Mouse (Mus musculus): Measurements from ENCODE around the gene Thtpa. TPM values are rescaled to one million over a fixed set of nuclear protein-coding genes. Genes with fewer than 3 reads are reported as not detected.

Gene Thtpa
- polyA plus RNA-seq, 1 experiment: 13.8 TPM

DNA sequence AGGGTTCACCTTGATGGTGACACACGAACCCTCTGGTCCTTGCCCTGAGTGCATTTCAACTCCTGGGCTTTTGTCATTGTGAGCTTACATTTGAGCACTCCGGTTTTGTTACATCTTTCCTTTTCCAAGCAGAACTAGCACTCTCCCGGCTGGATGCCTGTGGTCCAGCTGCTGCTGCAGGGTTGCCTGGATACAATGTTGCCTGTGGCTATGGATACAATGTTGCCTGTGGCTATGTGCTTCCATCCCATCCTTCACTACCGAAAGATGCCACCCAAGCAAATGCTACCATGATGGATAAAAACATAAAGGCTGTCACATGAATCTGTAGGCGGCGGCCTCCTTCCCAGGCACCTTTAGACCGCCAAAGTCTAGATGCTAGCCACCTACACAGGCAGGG, 31.9 kb downstream of the Thtpa start:
- TF ChIP-seq CTCF (IDR thresholded peaks at IDR 0.05; ENCODE audit: borderline replicate concordance, insufficient read depth, low read depth, low read length): no peak
- no peak for TF ChIP-seq POLR2A (IDR thresholded peaks at IDR 0.05; ENCODE audit: borderline replicate concordance, insufficient read depth, low read length)
- peak in 1 of 2 experiments; percentile 8 for DNase-seq
- Histone ChIP-seq H3K27ac (ENCODE audit: insufficient read depth, low read length) (no peak overlapping the region), H3K4me3 (replicated peaks; ENCODE audit: insufficient read depth, low read depth, low read length) (no peak overlapping the region), H3K4me1 (ENCODE audit: control insufficient read depth, insufficient read depth, low read length) (no peaks in the 10 kb centered on the region; the same call in 1 of the 2 replicates), H3K27me3 (ENCODE audit: control insufficient read depth, insufficient read depth, low read length) (no peaks in the 10 kb centered on the region)
- WGBS: 70% methylated on average over 7 of the region's 7 CpGs

DNA sequence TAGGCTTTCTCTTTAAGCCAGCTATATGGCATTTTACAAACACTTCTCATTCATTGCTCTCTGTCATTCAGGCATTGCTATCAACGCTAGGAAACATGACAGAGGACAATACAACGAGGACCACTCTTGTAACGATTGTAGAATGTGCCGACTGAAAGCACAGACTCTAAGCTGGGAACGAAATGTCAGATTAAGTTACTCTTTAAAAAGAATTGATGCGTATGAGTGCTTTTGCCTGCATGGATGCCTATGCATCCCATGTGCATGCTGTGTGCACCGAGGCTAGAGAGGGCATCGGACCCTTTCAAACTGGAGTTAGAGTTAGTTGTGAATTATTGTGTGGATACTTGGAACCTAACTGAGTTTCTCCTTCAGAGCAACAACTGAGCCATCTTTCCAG, 41.1 kb downstream of the Thtpa start:
- no peak for DNase-seq
- no peaks in the 10 kb centered on the region for H3K4me1 ChIP-seq (ENCODE audit: control insufficient read depth, insufficient read depth, low read length)
- TF ChIP-seq POLR2A (IDR thresholded peaks at IDR 0.05; ENCODE audit: borderline replicate concordance, insufficient read depth, low read length) (no peak), CTCF (IDR thresholded peaks at IDR 0.05; ENCODE audit: borderline replicate concordance, insufficient read depth, low read depth, low read length) (no peak)
- 72% methylated on average over 8 of the region's 8 CpGs for WGBS
- no peaks in the 10 kb centered on the region for H3K27me3 ChIP-seq (ENCODE audit: control insufficient read depth, insufficient read depth, low read length)
- H3K27ac ChIP-seq (ENCODE audit: insufficient read depth, low read length): no peak overlapping the region
- no peak overlapping the region for H3K4me3 ChIP-seq (replicated peaks; ENCODE audit: insufficient read depth, low read depth, low read length)

DNA sequence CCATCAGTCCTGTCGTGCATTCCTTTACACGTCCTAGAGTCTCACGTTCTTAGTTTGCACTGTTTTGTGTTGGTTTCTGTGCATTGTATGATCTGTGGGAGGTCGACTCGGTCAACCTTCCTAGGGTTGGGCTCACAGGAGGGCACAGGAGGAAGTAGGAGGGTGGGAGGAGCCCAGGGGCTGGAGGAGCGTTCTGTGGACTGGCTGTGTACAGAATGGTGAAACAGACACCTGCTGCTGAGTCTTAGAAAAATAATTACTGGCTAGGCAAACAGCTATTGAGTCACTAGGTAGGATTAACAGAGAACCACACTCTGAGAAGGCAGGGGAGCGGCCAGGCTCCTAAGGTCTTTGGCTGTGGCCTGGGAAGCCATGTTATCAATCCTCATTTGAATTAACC, 44.7 kb downstream of the Thtpa start:
- Histone ChIP-seq H3K4me1 (ENCODE audit: control insufficient read depth, insufficient read depth, low read length) (no peaks in the 10 kb centered on the region), H3K4me3 (replicated peaks; ENCODE audit: insufficient read depth, low read depth, low read length) (no peak overlapping the region), H3K27ac (ENCODE audit: insufficient read depth, low read length) (no peak overlapping the region), H3K27me3 (ENCODE audit: control insufficient read depth, insufficient read depth, low read length) (no peaks in the 10 kb centered on the region)
- no peak for DNase-seq
- 65% methylated on average over 7 of the region's 7 CpGs for WGBS
- TF ChIP-seq POLR2A (IDR thresholded peaks at IDR 0.05; ENCODE audit: borderline replicate concordance, insufficient read depth, low read length) (no peak), CTCF (IDR thresholded peaks at IDR 0.05; ENCODE audit: borderline replicate concordance, insufficient read depth, low read depth, low read length) (no peak)

DNA sequence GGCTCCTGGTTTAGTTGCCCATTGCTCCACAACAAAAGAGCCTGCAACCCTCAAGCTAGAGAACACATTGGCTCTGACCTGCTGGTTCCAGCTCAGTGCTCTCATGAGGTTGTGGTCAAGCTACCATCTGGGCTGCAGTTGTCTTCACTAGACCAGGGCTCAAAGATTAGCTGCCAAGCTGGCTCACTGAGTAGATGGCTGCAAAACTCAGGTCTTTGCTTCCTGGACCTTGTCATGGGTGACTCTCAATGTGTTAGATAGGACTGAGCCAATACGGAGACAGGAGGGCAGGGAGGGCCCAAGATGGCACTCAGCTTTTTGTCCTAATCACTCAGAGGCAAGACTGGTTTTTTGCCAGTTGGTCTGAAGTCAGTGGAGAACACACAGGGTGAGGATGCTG, 51.7 kb downstream of the Thtpa start:
- Histone ChIP-seq H3K27me3 (ENCODE audit: control insufficient read depth, insufficient read depth, low read length) (no peaks in the 10 kb centered on the region), H3K4me3 (replicated peaks; ENCODE audit: insufficient read depth, low read depth, low read length) (no peak overlapping the region), H3K27ac (ENCODE audit: insufficient read depth, low read length) (no peak overlapping the region), H3K4me1 (ENCODE audit: control insufficient read depth, insufficient read depth, low read length) (peaks cover 3% of the 10 kb centered on the region; the same call in 1 of the 2 replicates)
- DNase-seq: no peak
- WGBS: 91% methylated on average over 1 of the region's 1 CpGs
- TF ChIP-seq POLR2A (IDR thresholded peaks at IDR 0.05; ENCODE audit: borderline replicate concordance, insufficient read depth, low read length) (no peak), CTCF (IDR thresholded peaks at IDR 0.05; ENCODE audit: borderline replicate concordance, insufficient read depth, low read depth, low read length) (no peak)

DNA sequence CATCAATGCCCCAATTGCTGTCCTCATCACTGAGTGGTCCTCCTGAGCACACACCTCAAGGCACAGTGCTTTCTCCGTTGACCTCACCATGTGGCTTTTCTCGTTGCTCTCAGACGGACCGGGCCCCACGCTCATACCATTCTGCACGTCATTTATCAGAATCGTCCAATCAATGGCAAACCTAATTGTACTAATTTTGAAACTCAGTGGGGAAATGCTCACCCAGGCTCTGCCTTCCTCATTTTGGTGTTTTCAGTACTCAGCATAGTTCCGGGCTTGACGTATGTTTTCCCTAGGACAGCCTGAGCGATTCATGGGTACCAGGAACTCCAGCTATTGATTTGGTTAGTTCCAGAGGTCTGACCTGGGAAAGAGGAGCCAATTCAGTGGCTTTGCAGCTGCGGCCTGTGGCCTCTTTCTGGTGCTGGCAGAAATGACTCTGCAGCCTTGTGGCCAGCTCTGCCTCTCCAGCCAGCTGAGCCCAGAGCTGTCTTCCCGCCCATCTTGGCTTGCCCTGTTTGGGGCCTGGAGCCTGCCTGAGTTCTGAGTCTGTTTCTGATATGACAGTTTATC, 52.3 kb downstream of the Thtpa start:
- no peak overlapping the region for H3K27ac ChIP-seq (ENCODE audit: insufficient read depth, low read length)

DNA sequence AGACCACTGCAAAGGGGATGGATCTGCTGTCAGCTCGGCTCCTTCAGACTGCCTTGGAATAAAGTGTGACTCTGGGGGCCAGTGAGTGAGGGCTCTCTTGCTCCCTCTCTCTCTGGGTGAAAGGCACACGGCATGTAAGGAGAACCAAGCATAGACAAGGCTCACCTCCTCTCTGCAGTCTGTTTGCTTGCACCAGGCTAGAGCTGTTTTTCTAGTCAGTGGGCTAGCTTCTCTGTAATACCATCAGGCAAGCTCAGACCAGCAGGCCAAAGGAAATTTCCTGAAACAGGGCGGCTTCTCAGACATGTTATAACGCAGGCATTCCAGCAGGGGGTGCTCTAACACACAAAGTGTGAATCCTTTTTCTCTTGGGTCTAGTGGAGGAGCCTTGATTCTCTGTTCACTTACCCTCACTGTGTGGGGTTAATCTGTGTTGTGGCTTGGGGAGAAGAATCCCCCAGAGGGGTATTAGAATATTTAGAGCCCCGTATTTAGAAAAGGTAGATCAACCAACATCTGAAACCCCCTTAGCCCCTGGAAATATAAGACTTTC, 53.9 kb downstream of the Thtpa start:
- DNase-seq: peak; percentile 81 to 82
- Histone ChIP-seq H3K4me1 (ENCODE audit: control insufficient read depth, insufficient read depth, low read length) (peaks cover 3% of the 10 kb centered on the region; the same call in 1 of the 2 replicates), H3K27me3 (ENCODE audit: control insufficient read depth, insufficient read depth, low read length) (no peaks in the 10 kb centered on the region), H3K4me3 (replicated peaks; ENCODE audit: insufficient read depth, low read depth, low read length) (no peak overlapping the region), H3K27ac (ENCODE audit: insufficient read depth, low read length) (no peak overlapping the region)
- TF ChIP-seq CTCF (IDR thresholded peaks at IDR 0.05; ENCODE audit: borderline replicate concordance, insufficient read depth, low read depth, low read length): peak; percentile 80
- no peak for TF ChIP-seq POLR2A (IDR thresholded peaks at IDR 0.05; ENCODE audit: borderline replicate concordance, insufficient read depth, low read length)
- 23% methylated on average over 5 of the region's 5 CpGs for WGBS

More for the DNA sequence above, 52.3 kb downstream of the Thtpa start:
- WGBS: 80% methylated on average over 12 of the region's 12 CpGs
- H3K27me3 ChIP-seq (ENCODE audit: control insufficient read depth, insufficient read depth, low read length): no peaks in the 10 kb centered on the region
- DNase-seq: no peak
- no peak for TF ChIP-seq CTCF (IDR thresholded peaks at IDR 0.05; ENCODE audit: borderline replicate concordance, insufficient read depth, low read depth, low read length)
- no peak for TF ChIP-seq POLR2A (IDR thresholded peaks at IDR 0.05; ENCODE audit: borderline replicate concordance, insufficient read depth, low read length)
- H3K4me3 ChIP-seq (replicated peaks; ENCODE audit: insufficient read depth, low read depth, low read length): no peak overlapping the region
- H3K4me1 ChIP-seq (ENCODE audit: control insufficient read depth, insufficient read depth, low read length): peaks cover 3% of the 10 kb centered on the region; the same call in 1 of the 2 replicates

Other genes with a start within 250 kb of the Thtpa start
- gene Homez, start 223.8 kb upstream of the Thtpa start, polyA plus RNA-seq (2012; rRNA removed): 12.0 and 12.4 TPM in 2 replicates
- gene Ppp1r3e, start 217.2 kb upstream of the Thtpa start, polyA plus RNA-seq (2012; rRNA removed): 21.6 and 22.1 TPM in 2 replicates
- 113 TPM in 2 replicates for gene Bcl2l2, start 211.4 kb upstream of the Thtpa start, polyA plus RNA-seq (2012; rRNA removed)
- gene Gm20521, start 211.3 kb upstream of the Thtpa start, polyA plus RNA-seq (2012; rRNA removed): 0.34 TPM in 1 of 2 replicates, not detected in the other
- gene Pabpn1, start 202.3 kb upstream of the Thtpa start, polyA plus RNA-seq (2012; rRNA removed): 413 and 433 TPM in 2 replicates
- 687 and 690 TPM in 2 replicates for gene Slc22a17, start 181.7 kb upstream of the Thtpa start, polyA plus RNA-seq (2012; rRNA removed)
- 9.9 and 11.2 TPM in 2 replicates for gene Efs, start 168.7 kb upstream of the Thtpa start, polyA plus RNA-seq (2012; rRNA removed)
- gene Il25, start 162.1 kb upstream of the Thtpa start, polyA plus RNA-seq (2012; rRNA removed): 0.26 and 0.43 TPM in 2 replicates
- gene Cmtm5, start 158.5 kb upstream of the Thtpa start, polyA plus RNA-seq (2012; rRNA removed): 215 and 237 TPM in 2 replicates
- 0.10 TPM in 1 of 2 replicates, not detected in the other for gene Myh6, start 127.9 kb upstream of the Thtpa start, polyA plus RNA-seq (2012; rRNA removed)
- gene Gm17428, start 117.9 kb upstream of the Thtpa start, polyA plus RNA-seq (2012; rRNA removed): not detected in 2 replicates
- 4.4 and 6.9 TPM in 2 replicates for gene Myh7, start 100.2 kb upstream of the Thtpa start, polyA plus RNA-seq (2012; rRNA removed)
- gene Ngdn, start 79.3 kb upstream of the Thtpa start, polyA plus RNA-seq (2012; rRNA removed): 49.4 and 50.4 TPM in 2 replicates
- gene Zfhx2, start 2.5 kb upstream of the Thtpa start, polyA plus RNA-seq (2012; rRNA removed): 10.7 and 11.0 TPM in 2 replicates
- gene Ap1g2, start 11.8 kb downstream of the Thtpa start, polyA plus RNA-seq (2012; rRNA removed): 18.6 and 19.1 TPM in 2 replicates
- 204 and 227 TPM in 2 replicates for gene Jph4, start 22.2 kb downstream of the Thtpa start, polyA plus RNA-seq (2012; rRNA removed)
- gene Dhrs2, start 127.2 kb downstream of the Thtpa start, polyA plus RNA-seq (2012; rRNA removed): 1.2 and 1.4 TPM in 2 replicates